Mouse (Mus musculus) 3134 (cell line): ENCODE results near the gene Galnt10.
"Not testable (repeated sequence)": the region's sequence is repeated elsewhere in the genome, so short reads cannot be mapped to it uniquely, and the experiment has no call there.

Experiments used
- DNase-seq: peaks from one replicate; pipeline ENCODE4 v3.0.0-alpha.2; 2011; ENCODE audit warnings: low spot score; ENCODE audit not compliant: insufficient read length; ENCODE audit errors: extremely low read depth

The Galnt10 gene

GRCm38 (mm10) chr11:57813641-57814040 lies 168.4 kb downstream of the Galnt10 start:
- DNase-seq = no peak

GRCm38 (mm10) chr11:57818189-57818588 lies 172.9 kb downstream of the Galnt10 start:
- DNase-seq = no peak

GRCm38 (mm10) chr11:57819999-57820581 lies 174.8 kb downstream of the Galnt10 start:
- peak; percentile 65 for DNase-seq

DNA sequence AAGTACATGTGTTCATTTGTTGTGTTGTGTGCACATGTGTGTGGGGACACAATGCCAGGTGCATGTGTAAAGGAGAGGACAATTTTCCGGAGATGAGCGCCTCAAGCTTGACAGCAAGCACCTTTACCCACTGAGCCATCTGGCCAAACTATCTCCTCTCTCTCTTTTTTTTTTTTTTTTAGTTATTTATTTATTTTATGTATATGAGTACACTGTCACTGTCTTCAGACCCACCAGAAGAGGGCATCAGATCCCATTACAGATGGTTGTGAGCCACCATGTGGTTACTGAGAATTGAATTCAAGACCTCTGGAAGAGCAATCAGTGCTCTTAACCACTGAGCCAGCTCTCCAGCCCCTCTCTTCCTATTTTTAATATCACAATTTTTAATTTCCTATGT lies 177.9 kb downstream of the Galnt10 start:
- not testable (repeated sequence) for DNase-seq

GRCm38 (mm10) chr11:57823714-57824113 lies 178.5 kb downstream of the Galnt10 start:
- DNase-seq = no peak

DNA sequence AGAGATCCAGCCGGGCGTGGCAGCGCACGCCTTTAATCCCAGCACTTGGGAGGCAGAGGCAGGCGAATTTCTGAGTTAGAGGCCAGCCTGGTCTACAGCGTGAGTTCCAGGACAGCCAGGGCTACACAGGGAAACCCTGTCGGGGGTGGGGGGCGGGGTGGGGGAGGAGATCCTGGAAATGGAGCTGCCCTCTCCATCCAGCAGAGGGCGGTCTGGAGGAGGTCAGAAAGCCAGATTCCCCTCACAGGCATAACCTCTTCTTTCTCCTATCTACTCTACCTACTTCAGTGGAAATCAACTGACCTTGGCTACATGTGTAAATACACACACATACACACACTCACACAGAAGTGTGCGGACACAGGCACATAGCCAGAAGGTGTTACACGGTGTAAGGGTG lies 180.0 kb downstream of the Galnt10 start:
- DNase-seq = not testable (repeated sequence)

GRCm38 (mm10) chr11:57827048-57827914 lies 182.0 kb downstream of the Galnt10 start:
- DNase-seq = no peak

- no peak for DNase-seq
These were observed 182.8 kb downstream of the Galnt10 start for GRCm38 (mm10) chr11:57827915-57828545.

- no peak for DNase-seq
These were observed 184.0 kb downstream of the Galnt10 start for GRCm38 (mm10) chr11:57828955-57829870.

DNA sequence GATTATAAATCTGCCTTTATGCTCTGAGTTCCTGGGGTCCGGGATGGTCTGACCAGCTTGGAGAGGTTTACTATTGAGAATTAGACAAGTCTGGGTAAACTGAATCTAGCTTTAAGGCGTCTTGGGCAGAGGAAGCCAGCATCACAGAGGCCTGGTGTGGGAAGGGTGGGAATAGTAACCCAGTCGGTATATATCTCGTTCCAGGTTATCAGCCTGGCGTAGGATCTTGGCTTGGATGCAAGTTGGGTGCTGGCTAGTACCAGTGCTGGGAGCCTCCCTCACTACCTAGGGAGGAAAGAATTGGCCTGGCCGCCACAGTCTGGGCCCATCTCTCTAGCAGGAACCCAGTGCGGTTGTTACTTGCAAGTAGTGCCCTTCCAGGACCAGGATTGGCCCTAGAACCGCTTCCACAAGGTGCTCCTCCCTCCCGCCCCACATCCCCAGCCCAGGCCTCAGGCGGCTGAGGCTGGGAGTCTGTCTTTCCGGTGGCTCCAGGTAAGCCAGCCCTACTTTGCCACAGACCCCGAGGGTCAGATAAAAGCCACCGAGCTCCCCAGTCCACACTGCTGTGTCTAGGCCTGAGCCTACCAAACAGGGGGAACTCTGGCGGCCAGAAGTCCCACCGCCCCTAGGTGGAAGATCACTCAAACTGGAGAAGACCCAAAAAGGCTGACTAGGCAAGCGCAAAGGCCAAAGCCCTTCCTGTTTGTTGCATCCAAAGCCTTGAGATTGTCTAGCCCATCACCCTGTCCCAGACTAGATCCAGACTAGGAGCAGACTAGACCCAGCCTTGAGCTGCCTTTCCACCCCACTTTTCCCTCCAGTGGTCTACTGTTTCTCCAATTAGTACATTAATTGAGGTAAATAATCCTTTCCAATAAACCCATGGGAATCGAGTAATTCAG lies 184.9 kb downstream of the Galnt10 start:
- no peak for DNase-seq

DNA sequence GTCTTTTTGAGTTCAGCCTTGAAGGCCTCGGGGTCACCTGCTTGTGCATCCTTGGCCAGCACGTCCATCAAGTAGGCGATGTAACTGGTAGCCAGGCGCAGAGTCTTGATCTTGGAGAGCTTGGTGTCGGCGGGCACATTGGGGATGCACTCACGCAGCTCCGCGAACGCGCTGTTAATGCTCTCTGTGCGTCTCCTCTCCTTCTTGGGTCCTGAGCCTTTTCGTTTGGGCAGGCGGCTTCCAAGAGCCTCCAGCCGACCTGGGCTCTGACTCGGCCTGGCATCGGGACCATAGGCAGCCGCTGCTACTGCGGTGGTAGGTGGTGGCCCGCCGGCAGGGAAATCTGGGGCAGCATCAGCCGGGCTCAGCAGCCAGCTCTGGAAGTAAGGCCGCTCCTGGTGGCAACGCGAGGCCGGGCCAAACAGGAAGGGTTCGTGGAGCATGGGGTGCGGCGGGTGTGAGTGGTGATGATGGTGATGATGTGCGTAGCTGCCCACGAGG lies 186.1 kb downstream of the Galnt10 start:
- no peak for DNase-seq

DNA sequence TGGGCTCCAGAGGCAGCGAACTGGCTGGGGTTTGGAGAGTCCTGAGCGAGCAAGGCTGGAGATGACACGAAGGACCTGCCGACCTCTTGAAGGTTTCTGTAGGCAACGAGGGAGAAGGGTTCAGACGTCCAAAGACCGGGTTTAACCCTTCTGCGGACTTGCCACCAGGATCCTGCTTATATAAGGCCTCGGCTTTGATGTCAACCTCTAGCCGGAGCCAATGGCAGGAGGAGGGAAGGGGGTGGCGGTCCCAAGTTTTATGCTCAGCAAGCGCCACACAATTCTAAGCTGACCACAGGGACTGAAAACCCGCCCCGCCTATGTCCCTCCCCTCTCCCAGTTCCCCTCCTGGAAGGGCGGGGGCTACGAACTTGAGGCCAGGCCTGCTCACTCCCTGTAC lies 186.6 kb downstream of the Galnt10 start:
- DNase-seq = no peak

GRCm38 (mm10) chr11:57832552-57833201 lies 187.4 kb downstream of the Galnt10 start, which contains the start of gene Hand1:
Hand1 (minus strand) TSS chr11:57832818.
- no peak for DNase-seq

- no peak for DNase-seq
These were observed 188.2 kb downstream of the Galnt10 start for GRCm38 (mm10) chr11:57833296-57833977.

DNA sequence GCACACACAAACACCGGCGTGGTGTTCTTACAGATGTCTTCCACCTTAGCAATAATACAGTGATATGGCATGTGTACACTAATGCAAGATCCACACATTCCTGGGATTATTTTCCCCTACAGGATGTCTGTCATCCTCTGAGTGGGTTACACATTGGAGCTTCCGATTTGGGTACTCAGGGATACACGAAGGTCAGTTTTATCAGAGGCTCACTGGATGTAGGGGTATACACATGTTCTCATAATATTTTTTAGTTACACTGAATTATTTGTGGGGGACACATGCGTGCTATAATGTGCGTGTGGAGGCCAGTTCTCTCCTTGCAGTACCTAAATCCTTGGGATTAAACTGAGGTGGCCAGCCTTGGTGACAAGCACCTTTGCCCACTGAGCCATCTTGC lies 188.8 kb downstream of the Galnt10 start:
- no peak for DNase-seq

GRCm38 (mm10) chr11:57835331-57835730 lies 190.1 kb downstream of the Galnt10 start:
- no peak for DNase-seq

- DNase-seq = no peak
These were observed 190.7 kb downstream of the Galnt10 start for GRCm38 (mm10) chr11:57835931-57836330.

DNA sequence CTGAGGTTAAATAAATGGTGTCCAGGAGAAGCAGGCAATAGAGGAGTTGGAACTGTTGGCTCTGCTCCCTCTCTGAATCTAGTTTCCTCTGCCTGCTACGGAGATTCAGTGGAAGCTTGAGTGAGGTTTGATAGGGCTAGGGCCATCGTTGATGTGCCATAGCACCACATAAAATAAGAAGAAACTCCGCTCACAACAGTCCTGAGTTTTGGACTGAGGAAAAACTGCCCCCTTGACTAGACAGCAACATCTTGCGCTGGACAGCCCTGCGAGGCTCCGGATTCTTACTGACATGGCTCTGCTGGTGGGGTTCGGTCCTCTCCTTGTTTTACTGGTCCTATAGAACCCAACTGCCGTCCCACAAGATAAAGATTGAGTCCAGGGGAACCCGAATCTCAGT lies 191.2 kb downstream of the Galnt10 start:
- DNase-seq = no peak
